Mouse (Mus musculus) embryo, embryonic 9.5 days (tissue): ENCODE data around the gene Haao.
"Not testable (repeated sequence)": the region's sequence is repeated elsewhere in the genome, so short reads cannot be mapped to it uniquely, and the experiment has no call there.

Experiments
- DNase-seq: peaks from one replicate; pipeline ENCODE4 v3.0.0-alpha.2; 2017; ENCODE audit errors: extremely low spot score

The Haao gene

GRCm38 (mm10) chr17:83866582-83866981 is 18.8 kb upstream of the Haao start:
- DNase-seq: peak; percentile 70

GRCm38 (mm10) chr17:83865366-83865765 is 17.6 kb upstream of the Haao start:
- no peak for DNase-seq

DNA sequence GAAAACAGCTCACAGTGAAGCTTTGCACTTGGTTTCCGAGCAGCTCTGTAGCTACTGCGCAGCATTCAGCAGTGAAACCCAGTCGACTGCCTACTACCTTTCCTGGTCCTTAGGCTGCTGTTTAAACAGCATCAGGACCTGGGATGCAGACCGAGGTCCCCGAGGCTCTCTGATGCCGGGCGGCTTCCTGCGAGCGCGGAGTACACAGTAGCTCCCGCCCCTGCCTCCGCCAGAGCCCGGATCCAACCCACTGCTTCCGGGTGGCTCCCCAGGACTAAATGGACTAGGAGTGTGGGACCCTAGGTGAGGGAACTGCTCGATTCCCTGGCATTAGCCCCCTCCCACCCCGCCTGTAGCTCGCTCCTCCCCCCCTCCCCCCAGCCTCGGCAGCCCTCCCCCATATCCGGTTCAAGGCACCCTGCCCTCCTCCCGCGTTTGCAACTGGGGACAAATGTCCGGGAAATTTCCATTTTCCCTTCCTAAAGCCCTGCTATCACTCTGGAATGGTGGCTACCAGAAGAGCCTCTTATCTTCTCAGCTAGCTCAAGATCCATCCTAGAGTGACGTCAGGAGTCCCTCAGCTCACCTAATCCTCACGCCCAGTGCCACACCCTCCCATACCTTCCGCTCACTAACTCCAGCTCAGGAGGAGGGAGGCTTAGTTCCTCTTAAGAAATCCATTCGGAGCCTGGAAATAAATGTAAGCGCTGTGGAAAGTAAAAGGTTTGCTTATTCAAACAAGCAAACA is 14.5 kb upstream of the Haao start:
- no peak for DNase-seq

DNA sequence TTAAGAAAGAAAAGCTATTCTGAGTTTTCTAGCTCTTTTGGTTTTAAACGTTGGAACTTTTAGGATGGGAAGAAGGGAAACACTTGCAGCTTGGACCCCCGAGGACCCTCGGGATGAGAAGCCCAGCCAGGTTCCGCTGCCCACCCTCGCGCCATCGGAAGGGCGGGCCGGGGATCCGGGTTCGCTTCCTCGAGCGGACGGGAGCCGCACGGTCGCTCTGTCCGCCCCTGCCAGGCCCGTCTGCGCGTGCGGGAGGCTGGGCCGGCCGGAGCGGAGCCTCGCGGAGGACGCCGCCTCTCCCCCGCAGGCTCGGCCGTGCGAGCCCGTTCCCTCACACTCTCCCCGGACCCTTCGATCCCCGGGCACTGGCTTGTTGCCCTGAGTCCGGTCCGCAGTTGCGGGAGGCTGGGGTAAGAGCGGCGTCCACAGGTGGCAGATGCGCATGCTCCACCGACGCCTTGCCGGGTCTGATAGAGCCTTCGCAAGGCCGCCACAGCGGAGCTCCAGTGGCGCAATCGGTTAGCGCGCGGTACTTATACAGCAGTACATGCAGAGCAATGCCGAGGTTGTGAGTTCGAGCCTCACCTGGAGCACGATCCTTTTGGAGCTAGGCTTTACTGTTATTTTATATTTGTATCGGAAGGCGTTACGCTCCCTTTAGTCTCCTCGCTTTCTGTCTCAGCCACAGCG is 13.8 kb upstream of the Haao start:
- peak; percentile 100 for DNase-seq

DNA sequence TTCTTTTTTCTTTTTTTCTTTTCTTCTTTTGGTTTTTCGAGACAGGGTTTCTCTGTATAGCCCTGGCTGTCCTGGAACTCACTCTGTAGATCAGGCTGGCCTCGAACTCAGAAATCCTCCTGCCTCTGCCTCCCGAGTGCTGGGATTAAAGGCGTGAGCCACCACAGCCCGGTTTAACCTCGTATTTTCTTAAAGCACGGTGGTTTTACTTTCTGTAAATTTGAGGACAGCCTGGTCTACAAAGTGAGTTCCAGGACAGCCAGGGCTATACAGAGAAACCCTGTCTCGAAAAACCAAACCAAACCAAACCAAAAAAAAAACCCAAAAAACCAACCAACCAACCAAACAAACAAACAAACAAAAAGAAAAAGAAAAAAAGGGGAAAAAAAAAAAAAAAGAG is 13.2 kb upstream of the Haao start:
- DNase-seq: not testable (repeated sequence)

DNA sequence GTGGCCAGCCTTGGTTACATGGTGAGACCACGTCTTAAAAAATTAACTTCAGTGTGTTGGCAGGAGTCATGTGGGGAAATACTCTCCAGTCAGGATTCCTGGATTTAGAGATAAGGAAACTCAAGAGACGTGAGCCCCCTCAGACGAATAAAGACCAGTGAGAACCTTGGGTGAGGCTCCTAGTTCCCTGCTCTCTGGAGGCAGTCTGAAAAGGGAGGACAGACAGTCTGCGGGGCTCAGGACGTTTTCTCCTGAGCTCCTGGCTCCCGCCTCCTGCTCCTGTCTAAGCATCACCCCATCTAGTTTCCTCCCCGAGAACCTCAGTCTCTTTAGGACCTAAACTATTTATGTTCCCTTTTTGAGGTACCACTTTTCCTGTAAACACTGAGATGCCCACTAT is 12.5 kb upstream of the Haao start:
- no peak for DNase-seq

DNA sequence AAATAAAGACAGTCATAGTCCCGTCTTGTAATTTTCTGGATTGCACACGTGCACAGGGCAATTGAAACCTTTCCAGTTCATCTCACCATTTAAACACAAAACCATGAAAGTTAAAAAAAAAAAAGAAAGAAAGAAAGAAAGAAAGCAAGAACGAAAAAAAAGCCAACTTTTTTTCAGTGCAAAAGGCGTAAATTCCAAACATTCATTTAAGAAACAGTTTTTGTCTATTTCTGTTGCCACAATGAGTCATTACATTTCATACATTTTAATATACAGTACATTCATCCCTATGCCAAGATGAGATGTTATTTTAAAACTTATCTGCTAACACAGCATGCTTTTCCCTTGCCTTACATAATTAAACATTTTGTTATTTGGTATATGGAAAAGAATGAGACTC is 11.9 kb upstream of the Haao start:
- DNase-seq: no peak

- no peak for DNase-seq
Observed at GRCm38 (mm10) chr17:83858413-83858812, 10.7 kb upstream of the Haao start.

DNA sequence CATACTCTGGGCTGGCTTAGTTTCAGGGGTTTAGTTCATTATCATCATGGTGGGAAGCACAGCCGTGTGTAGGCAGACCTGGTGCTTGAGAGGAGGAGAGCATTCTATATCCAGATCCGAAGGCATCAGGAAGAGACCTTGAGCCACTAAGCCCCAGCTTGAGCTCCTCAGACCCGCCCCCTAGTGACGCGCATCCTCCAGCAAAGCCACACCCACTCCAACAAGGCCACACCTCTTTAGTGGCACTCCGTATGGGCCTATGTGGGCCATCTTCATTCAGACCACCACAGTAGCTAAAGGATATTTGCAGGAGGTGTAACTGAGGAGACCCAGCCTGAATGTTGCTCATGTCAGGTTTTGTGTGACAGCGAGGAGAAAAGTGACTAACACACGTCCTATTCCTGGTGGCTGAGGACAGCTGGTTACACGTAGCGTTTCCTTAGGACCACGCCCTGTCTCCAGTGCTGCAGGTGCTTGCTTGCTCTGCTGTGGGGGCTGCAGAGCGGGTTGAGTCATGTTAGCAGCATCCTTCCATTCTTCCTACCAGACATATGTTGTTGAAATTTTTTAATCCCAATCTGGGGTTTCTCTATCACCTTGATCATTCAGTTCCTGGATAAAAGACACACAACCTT is 6.6 kb upstream of the Haao start:
- DNase-seq: peak; percentile 57

- DNase-seq: no peak
Observed at GRCm38 (mm10) chr17:83853831-83854230, 6.1 kb upstream of the Haao start.

DNA sequence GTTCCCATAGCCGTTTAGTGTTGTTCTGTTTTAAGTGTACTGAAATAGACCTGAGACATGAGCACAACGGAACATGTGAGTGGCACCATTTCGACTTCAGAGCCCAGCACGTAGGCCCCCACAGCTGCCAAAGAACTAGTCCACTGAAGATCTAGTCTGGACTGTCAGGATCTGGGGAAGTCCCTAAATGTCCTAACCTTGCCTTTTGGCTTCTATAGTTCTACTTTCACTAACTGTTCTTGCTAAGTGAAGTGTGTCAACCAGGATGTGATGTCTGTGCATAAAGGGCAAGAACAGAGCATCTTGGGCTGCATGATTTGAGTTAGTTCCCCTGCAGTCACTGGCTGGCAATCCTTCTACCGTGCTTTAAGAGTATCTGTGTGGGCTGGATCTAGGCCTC is 3.1 kb upstream of the Haao start:
- DNase-seq: no peak

GRCm38 (mm10) chr17:83850458-83850857 is 2.7 kb upstream of the Haao start:
- peak; percentile 91 for DNase-seq

GRCm38 (mm10) chr17:83849717-83850116 is 2.0 kb upstream of the Haao start:
- no peak for DNase-seq

DNA sequence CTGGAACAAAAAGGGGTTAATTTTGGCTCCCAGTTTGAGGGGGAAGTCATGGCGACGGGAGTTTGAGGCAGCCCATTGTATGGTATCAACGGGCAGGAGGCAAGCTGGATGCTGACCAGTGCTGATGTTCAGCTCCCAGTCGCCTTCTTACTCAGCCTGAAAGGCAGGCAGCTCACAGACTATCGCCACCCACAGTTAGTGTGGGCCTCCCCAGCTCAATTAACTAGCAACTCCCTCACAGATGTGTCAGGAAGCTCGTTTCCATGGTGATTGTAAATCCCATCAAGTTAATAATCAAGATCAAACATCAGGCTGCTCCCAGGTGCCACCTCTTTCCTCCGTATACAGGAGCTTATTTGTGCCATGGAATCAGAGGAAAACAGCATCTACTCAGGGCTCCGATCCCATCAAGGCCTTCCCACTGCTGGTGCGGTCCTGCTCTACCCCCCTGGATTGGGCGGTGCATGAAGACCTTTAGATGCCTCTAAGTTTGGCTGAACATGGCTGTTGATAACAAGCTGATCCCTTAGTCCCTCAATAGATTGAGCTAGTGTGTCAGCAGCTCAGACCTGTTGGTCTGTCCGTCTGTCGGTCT is 1.4 kb upstream of the Haao start:
- no peak for DNase-seq

DNA sequence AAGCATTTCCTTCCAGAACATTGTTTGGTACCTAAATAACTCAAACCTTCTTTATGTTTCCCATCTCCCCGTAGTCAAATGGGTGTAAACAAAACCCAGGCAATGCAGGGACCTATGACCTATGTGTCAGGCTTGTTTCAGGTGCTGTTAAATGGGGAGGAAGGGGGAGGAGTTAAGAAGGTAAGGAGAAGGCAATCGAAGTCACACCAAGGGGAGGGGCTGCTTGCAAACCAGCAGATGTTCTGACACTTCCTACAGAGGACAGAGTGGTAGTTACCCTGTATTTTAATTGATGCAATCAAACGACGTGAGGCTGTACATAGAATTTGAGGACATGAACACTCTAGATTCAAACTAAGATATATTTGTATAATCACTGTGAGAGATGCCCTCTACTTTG is 719 bp upstream of the Haao start:
- no peak for DNase-seq

DNA sequence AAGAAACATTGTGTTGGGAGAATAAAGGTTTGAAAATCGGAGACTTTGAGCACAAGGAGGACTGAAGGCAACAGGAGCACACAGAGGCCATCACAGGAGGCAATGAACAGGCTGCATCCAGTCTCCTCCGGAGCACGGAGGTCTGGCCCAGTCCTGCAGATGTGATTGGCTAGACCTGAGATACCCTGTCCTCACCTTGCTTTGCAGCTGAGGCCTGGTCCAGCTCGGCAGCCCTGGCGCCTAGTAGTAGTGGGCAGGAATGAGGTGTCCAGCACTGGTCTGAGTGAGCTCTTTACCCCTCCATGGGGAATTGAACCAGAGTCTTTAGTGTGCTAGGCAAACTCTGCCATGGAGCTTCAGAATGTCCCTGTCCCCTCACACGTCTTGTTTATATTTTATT is 663 bp downstream of the Haao start:
- DNase-seq: no peak

DNA sequence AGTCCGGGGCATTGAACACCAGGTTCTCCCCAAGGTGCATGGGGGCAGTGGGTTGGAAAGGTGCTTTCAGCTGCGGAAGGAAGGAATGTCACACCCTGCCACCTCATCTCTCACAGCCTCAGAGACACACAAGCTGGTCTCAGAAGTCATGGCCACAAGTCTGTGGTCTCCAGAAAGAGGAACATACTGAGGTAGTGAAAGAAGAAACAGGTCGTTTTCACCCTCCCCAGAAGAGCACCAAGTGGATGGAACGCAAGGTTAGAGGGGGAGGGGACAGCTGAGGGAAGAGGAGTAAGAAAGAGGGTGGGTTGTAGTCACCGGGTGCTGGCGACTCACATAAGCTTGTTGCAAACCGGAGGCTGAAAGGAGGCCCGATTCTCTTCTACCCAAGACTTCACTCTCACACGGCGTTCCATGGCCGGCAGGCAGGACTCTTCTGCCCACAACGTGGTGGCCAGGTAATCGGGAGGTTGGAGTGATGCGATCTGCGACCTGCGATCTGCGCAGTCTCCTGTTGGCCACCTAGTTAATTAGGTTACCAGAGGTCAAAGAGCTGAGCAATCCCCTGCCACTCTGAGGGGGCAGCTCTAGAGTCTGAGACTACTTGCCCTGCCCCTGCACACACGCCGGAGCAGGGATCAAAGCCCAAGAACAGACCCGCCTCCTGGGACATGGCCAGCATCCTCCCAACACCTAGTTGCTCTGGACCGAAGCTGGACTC is 1.3 kb downstream of the Haao start:
- DNase-seq: no peak

GRCm38 (mm10) chr17:83845538-83845937 is 2.2 kb downstream of the Haao start:
- no peak for DNase-seq

DNA sequence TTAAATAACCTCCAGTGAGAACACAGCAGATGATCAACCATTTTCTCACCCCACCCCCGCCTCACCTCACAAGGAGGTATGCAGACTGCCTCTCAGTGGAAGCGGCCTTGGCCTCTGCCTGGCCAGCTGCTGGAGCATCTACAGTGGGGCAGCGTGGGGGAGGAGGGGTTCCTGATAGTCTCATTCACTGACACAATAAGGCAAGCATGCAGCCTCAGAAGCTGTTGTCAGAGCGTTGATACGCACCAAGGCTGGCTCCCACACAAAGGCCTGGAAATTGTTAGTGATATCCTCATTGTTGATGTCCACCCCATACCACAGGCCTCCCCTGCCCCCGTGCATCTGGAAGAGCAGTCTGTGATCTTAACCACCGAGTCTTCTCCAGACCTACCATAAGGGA is 4.0 kb downstream of the Haao start:
- no peak for DNase-seq

DNA sequence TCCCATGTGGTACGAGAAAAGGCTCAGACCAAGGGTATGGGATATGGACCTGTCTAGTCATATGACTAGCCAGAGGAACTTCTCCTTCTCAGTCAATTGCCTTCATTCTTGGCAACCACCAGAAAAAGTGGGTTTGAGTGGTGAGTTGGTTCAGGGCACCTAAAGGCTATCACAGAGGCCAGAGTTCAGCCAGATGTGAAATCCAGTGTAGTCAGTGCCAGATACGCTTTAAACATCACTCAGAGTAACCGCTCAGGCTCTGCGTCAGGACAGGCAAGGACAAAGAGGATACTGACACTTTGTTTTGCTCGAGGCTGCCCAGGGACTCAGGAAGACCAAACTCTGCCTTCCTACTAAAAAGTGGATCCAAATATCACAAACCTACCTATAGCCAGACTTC is 6.8 kb downstream of the Haao start:
- no peak for DNase-seq

GRCm38 (mm10) chr17:83839132-83839531 is 8.6 kb downstream of the Haao start:
- DNase-seq: no peak

DNA sequence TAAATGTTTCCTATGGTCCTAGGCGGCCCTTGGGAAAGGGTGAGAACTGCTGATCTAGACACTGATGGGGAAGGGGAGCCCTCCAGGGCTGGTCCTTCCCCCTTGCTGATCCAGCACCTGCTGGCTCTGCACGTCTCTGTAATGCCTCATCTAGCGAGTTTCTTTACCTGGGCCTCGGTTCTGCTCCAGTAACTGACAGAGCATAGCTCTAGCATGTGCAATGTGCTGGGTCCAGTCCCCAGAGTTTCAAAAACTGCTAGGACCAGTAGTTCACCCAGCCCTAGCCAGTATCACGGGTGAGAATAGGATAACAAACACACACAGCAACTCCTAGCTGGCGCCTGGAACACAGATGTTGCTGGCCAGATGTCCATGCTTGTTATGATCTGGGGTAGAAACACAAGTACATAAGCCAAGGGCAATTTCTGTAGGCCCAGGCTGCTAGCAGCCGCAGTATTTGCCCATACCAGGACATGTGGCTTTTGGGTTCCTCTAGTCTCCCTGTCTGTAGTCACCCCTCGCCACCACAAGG is 10.0 kb downstream of the Haao start:
- DNase-seq: no peak
